Mouse (Mus musculus) kidney, adult 9 months (tissue): Measurements from ENCODE around the gene Tnk1.
A peak's percentile ranks its signal among the peaks of the same experiment; 100 is the strongest.

ENCODE experiments used
- DNase-seq: peaks from one replicate; pipeline ENCODE4 v3.0.0; 2022

The Tnk1 gene

DNA sequence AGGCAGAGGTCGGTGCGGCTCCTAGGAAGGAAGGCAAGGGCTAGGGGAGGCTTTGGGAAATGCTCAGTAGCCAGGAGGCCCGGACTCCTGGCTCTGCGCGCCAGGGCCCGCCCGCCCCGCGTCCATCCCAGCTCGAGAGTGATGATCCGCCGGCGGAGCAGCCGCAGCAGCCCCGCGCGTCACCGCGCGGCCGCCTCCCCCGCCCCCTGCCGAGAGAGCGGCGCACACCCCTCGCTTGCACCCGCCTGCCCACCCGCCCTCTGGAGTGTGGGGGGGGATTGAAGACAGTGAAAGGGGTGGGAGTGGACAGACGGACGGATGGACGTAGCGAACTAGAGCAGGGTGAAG, 21.0 kb downstream of the Tnk1 start, which contains the start of gene Nlgn2:
Gene Nlgn2, minus strand, starts transcription at position 181 of the 348 bp plus-strand sequence.
- no peak for DNase-seq

DNA sequence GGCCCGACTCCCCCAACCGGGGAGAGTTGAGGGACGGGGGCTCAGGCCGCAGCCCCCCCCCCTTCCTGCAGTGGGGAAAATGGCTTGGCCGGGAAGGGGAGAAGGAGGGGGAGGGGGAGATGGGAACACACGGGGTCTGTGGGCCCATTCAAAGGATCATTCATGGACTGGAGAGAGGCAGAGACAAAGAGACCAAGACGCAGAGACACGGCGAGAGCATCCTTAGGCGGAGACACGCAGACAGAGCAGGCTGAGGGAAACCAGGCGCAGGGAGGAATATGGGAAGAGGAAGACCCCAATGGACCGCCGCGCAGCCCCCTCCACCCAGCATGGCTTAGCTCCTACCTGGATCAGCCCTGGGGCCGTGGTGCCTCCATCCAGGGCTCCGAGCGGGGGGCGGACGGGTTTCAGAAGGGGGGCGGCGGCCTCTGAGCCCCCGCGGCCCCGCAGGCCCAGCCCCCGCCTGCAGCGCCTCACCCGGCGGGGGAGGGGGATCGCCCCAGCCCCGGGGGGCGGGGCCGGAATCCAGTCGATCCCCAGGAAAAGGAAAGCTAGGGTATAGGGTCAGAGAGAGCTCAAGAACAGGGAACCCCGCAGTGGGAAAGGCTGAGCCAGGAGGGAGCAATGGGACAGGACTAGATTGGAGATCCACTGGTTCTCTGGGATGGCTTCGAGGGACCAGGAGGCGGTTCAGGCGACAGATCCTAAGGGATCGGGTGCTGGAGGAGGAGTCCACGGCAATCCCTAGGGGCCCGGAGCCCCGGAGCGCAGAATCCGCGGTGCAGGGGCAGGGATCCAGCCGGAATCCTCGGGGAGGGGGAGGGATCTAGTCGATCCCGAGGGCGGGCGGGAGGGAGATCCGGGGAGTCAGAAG, 21.6 kb downstream of the Tnk1 start:
- peak; percentile 30 for DNase-seq

DNA sequence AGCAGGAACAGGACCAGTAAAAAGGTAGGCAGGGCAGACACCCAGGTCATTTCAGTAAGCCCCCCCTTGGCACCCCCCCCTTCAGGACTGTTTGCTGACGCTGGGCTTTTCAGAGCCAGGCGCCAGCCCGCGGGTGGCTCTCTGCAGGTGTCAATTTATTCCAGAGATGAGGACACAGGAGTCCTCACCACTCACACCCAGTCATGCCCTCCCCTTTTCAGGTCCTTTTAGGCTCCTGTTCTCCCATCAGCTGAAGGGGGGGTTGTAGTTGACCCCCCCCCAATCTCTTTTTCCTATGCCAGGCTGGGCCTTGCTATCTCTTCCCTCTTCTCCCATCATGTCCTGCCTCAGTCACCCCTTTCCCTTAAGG, 22.6 kb downstream of the Tnk1 start:
- no peak for DNase-seq

DNA sequence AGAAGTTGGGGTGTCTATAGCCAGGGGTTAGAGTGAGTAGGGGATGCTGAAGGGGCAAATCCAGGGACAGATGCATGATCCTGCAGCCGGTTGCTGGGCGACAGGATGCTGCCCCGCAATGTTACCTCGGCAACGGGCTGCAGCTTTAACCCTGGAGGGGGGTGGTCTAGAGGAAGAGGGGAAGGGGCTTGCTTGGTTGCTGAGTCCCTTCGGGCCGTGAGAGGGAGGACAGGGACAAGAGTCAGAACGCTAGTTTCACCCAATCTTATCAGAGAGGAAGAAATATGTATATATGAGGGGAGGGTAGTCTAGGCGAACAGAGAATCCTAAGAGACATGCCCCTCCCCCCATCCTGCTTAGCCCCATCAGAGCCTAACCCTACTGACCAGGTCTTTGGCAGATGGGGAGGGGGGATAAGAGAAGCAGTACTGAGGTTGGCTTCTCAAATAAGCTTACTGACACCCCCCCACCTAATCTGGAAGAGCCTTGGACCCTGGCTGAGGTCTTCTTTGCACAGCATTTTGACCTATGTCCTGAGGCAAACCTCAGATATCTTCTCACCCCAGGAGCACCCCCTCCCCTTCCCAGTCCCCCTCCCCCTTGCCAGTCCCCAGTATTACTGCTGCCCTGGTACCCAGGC, 23.1 kb downstream of the Tnk1 start:
- DNase-seq: no peak

DNA sequence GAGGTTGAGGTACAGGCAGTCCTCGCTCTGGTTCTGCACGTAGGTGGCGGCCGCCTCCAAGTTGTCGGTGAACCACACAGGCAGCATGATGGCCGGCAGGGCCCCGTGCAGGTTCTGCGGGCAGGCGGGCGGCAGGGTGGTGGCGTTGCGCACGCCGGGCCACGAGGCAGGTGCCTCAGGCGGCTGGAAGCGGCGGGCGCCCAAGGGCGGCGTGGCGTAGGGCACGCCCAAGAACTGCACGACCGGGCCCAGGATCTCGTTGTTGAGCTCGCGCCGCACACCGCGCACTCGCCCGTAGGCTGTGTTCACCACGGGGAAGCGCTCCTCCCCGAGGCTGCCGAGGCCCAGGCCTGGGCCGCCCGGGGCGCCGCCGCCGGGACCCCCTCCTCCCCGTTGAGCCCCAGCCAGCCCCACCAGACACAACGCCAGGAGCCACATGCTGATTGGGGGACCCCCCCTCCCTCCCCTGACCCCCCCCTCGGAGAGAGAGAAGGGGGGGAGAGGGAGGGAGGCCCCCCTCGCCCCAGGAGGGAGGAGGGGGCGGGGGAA, 24.5 kb downstream of the Tnk1 start:
- peak; percentile 32 for DNase-seq

DNA sequence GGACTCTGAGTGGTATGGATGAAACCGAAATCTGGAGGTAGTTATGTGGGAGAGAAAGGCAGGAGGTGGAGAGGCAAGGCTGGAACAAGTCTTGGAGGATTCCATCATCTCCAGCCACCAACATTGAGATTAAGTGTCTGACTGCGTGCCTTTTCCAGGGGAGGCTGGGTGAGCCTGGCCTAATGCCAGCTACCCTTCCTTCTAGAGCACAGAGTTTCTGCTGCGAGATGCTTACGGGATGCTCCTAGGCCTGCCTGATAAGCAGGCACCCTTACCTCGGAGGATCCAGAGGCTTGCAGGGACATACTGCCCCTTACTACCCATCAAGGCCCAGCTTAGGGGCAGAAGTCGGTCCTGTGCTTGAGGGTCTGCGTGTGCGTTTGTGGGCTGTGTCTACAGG, 25.0 kb downstream of the Tnk1 start:
- no peak for DNase-seq

DNA sequence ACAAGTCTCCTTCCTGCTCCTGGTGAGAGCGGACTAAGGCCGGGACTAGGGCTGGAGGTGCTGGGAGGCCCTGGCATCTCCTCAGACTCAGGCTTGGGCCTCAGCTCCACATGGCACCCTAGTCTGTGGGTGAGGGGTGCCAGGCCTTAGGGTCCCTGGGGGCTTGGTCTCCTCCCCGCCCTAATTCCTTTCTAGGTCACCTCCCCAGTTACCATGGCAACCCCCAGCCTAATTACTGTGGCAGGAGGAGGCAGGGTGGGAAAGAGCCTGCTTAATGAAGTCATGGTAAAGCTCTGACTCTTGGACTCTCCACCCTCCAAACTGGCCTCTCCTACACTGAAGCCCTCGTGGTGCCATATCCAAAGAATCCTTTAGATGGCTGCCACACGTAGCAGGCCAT, 29.7 kb downstream of the Tnk1 start:
- DNase-seq: no peak

DNA sequence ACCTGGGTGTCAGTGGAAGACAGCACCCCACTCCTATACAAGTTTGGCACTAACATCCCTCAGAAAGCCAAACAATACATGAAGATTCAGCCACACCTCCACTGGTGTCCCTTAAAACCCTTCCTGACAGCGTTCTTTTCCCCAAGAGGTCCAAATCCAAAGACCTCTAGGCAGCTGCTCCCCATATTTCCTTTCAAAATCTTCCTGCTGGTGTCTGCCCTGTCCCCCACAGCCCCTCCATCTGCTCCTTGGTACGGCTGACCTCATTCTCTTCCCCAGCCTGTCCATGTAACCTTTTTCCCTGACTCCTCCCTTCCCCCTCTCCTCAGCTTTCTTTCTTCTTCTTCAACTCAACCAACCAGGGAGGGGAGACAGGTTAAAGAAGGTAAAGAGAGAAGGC, 35.1 kb downstream of the Tnk1 start:
- no peak for DNase-seq

DNA sequence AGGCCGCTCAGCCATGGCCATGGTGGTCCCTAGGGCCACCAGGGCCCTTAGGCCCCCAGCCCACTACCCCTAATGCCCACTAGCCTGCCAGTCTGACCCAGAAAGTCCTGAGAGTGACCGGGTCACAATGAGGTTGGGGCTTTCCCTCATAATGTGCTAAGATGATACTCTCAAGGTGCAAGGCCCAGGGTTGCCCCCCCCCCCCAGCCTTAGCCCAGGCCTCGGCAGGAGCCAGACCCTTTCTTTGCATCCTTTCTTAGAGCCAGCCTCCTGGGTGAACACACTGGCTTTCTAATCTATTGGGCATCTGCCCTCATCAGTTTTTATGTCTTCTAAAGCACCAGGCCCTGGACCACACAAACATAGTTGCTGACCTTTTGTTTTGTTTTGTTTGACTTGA, 36.5 kb downstream of the Tnk1 start, which contains the start of gene Spem1:
Gene Spem1, minus strand, starts transcription at position 101 of the 400 bp plus-strand sequence.
- no peak for DNase-seq

DNA sequence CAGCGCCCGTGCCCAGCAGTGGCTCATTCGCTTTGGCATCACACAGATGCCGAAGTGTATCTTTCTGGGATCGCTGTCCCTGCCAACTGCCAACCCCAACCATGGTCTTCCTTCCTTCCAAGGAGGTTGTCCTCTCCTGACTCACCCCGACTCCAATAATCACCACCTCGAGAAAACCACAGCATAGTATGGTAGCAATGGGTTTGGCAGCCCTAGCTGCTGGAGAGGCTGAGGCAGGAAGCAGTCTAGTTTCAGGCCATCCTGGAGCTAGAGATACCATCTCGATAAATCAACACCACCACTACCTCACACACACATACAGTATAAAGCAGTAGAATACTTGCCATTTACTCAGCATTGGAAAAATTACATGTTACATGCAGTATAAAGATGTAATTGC, 39.7 kb downstream of the Tnk1 start:
- DNase-seq: no peak

DNA sequence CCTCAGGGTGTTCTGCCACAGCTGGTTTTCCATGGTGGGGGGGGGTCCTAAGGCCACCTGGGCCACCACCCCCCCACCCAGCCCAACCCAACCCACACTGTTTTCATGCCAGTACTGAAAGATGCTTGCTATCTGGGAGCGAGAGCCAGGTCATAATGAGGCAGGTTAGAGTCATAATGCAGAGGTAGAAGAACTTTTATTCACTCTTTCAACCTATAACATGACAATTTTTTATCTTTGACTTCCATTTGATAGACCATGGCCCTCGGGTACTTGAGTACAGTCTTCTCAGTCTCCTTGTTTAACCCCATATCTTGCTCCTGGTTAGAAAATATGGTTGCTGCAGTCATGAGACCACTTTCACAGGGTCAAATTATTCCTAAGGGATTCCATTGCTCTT, 40.2 kb downstream of the Tnk1 start, which contains the start of gene Spem2:
Gene Spem2, minus strand, starts transcription at position 101 of the 400 bp plus-strand sequence.
- no peak for DNase-seq

DNA sequence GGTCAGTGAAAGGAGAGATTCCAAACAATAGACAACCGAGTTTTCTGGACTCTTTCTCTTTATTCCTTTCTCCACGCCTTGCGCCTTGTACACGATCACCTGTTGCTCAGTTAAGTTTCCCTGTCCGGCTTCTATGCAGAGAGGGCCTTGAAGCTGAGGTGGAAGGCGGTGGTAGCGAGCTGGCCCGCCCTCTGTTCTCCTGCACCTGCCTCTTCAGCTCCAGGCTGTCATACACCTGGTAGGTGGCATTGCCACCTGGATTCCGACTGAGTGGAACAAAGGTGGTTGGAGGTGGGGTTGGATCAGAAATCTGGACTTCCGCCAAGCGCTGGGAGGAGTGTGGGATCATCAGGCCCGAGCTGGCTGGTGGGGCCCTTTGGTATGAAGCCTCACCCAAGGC, 42.0 kb downstream of the Tnk1 start:
- DNase-seq: no peak

DNA sequence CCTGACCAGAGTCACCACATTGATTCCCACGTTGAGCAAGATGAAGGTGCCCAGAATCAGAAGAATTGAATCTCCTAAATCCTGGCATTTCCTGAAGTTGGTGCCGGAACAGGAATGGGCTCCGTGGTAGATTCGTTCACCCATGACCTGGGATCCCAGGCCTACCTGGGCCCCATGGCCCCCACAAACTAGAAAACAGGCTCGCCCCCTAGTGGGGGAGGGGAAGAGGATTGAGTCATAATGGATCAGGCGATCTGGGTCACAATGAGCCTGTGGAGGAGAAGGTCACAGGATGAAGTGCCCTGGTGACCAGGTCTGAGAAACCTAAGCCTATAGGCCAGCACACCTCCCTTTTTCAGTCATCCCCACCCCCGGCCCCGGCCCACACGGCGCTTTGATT, 43.4 kb downstream of the Tnk1 start, which contains the start of gene Gm39566:
Gene Gm39566, minus strand, starts transcription at position 144 of the 400 bp plus-strand sequence.
- DNase-seq: no peak

DNA sequence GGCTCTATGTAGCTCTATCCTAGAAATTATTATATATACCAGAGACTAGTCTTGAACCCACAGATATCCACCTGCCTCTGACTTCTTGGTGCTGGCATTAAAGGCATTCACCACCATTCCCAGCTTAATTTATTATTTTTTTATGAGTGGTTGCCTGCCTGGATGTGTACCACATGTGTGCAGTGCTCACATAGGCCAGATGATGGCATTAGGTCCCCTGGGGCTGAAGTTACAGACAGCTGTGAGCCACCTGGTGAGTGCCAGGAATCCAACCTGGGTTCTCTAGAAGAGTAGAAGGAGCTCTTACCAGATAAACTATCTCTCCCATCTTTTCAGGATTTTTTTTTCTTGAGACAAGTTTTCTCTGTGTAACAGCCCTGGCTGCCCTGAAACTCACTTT, 48.2 kb downstream of the Tnk1 start:
- no peak for DNase-seq

DNA sequence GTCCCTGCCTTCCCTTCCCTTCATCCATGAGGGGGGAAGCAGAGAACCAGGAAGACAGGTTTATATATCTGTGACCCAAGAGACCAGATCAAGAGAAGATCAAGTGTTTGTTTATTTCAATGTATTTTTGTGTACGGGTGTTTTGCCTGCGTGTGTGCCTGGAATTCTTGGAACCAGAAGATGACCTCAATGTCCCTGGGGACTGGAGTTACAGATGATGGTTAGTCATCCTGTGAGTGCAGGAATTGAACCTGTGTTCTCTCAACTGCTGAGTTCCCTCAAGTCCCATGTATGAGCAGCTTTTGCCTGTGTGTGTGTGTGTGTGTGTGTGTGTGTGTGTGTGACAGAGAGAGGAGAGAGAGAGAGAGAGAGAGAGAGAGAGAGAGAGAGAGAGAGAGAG, 50.9 kb downstream of the Tnk1 start:
- DNase-seq: no peak

DNA sequence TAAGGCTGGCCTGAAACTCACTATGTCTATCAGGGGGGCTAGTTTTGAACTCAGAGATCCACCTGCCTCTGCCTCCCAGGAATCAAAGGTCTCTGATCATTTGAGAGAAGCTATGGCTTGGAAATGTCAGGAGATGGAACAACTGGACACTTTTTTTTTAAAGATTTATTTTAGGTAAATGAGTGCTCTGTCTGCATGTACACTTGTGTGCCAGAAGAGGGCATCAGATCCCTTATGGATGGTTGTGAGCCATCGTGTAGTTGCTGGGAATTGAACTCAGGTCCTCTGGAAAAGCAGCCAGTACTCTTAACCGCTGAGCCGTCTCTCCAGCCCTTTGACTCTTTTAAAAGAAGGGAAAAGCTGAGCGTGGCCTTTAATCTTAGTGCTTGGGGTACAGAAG, 52.2 kb downstream of the Tnk1 start:
- DNase-seq: no peak

DNA sequence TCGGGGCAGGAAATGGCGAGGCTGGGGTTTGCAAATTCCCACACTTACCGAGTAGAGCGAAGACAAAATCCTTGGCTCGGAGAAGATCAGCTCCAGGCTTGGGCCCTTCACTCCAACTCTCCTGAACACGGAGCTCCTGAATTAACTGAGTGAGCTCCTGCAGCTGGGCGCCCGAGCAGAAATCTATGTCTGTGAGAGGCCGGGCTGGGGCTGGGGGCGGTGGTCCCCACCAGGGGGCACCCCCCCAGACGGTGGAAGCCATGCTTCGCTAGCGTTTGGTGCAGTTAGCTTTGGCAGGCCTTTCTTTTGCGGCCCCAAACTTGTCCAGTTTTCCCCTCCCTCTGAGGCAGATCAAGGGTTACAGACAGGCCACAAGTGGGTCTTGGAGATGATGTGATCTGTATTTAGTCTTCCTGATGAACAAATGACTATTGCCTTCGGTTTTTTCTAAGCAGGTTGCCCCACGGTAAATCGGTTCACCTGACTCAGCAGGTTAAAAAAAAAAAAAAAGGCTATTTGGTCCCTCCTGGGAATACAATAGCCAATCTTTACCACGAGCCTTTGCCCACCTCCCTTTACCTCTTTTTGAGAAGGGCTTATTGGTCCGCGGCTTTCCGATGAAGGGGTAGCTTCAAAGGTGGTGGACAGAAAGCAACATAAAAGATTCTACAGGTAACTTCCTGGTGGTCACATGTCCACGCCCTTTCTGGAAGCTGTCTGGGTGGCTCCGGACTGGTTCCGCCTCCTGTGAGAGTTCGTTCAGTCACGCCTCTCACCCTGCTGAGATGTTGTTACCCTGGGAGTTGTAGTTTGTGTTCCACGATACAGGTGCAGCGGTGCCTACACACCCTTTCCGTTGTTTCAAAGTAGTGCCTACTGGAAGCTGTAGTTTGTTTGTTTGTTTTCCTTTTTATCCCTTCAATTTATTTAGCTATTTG, 53.3 kb downstream of the Tnk1 start, which contains the start of gene Tmem102:
Gene Tmem102, minus strand, starts transcription at position 653 of the 938 bp plus-strand sequence.
- peak; percentile 93 for DNase-seq

DNA sequence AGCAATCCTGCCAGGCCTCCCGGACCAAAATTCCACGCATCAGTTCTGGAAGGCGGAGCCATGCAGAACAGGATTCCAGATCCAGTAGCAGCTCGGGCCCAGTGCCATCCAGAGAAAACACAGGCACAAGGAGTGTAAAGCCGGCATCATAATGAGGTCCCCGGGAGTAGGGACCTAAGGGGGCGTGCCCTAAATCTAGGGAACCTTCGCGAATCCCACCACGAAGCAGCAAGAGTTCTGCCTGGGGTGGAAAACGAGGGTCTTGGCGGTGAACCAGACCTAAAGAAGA, 53.9 kb downstream of the Tnk1 start:
- peak; percentile 56 for DNase-seq

DNA sequence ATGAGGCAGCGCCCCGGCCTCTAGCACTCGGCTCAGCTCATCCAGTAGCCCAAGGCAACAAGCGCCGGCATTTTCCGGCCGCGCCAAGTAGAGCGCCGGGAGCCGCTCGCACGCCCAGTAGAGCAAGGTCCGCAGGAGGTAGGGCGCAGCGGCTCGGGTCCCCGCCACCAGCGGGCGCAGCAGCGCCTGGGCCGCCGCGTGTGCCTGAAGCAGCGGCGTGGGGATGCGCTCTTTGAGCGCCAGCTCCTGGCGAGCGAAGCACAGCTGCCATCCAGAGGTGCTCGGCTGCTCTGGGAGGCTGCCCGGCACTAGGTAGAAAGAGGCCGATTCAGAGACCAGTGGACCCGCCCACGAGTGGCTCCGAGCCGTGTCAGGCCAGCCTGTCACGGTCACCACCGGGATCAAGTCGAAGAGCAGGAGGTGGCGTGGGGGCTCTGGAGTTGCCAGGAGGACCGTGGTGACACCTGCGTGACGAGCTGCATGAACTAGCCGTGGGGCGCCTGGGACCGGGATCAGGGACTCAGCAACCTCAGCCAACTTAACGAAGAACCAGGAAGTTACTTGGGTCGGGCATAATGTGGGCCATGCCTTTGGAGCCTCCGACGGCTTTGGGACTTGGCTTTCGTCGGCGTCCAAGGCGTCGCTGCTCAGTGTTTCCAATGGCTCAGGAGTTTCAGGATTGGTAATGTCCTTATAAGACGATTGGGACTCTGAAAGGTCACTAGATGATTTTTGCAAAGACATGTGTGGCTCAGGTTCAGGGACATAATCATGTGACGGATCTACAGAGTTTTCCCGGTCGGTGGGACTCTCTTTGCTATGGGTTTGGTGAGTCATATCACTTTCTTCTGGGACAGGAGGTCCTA, 54.5 kb downstream of the Tnk1 start:
- DNase-seq: peak; percentile 85

DNA sequence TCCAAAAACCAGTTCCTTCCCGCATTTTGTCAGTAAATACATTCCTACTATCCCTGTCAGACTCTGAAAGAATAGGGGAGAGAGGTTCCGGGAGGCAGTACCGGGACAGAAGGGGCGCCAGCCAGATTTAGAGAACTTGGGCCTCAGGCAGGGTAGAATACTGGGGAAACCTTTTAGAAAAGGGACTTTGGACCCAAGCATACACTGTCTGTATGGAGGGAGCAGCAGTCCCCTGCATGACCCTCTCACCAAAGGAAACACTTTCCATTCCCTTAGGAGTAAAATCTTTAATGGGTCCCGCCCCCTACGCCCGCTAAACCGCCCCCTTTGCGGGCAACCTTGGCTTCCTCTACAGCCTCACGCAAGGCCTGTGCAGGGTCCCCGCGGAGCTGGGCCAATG, 55.2 kb downstream of the Tnk1 start:
- DNase-seq: no peak

DNA sequence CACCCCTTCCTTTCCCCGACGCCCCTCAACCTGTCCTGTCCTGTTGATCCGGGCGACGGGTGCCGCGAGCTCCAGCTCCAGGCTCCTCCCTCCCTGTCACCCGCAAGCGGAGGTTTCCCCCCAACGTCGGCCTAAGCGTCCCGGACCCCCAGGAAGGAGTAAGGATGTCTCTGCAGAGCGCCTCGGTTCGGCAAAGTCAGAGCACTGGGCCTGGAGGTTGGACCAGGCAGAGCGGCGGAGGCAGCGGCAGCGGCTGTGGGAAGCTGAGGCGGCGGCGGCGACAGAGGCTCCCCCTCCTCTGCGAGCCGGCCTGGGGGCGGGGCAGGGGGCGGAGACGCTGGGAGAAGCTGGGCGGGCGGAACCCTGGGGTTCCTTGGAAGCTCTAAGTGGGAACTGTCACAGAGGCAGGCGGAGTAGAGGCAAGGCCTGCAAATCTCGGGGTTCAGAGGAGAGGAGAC, 55.9 kb downstream of the Tnk1 start:
- DNase-seq: peak; percentile 72
